Mouse (Mus musculus): ENCODE data around the gene Slc25a35. TPM values are rescaled to one million over a fixed set of nuclear protein-coding genes. Genes with fewer than 3 reads are reported as not detected.
"Not testable (repeated sequence)": the region's sequence is repeated elsewhere in the genome, so short reads cannot be mapped to it uniquely, and the experiment has no call there.

Gene Slc25a35
- total RNA-seq, 2 experiments from 2014 or later: 5.4 to 5.9 TPM

DNA sequence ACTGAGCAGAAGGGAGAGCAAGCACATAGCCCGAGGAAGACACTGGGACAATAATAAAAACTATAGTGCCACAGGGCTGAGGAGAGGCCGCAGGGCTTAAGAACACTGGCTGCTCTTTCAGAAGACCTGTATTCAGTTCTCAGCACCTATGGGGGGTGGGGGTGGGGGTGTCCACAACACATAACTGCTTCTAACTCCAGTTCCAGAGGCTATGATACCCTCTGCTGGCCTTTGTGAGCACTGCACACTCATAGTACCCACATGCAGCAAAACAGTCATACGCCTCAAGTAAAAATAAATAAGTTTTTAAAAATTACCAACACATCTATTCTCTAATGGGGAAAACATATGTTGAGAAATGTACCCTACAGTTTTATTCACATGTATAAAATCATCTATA is 26.4 kb downstream of the Slc25a35 start:
- DNase-seq (ENCODE audit: low spot score in 2 of 2): no peak
- intact Hi-C loops (cut with DNase I): no loop called here

GRCm38 (mm10) chr11:68997080-68997479 is 29.1 kb downstream of the Slc25a35 start:
- intact Hi-C loops (cut with DNase I): no loop called here

GRCm38 (mm10) chr11:69002782-69003181 is 34.9 kb downstream of the Slc25a35 start:
- intact Hi-C loops (cut with DNase I); DNase-seq (ENCODE audit: low spot score in 2 of 2): not testable (repeated sequence)

More at GRCm38 (mm10) chr11:68997080-68997479, 29.1 kb downstream of the Slc25a35 start:
- no peak for DNase-seq (ENCODE audit: low spot score in 2 of 2)

GRCm38 (mm10) chr11:69003592-69003991 is 35.7 kb downstream of the Slc25a35 start:
- intact Hi-C loops (cut with DNase I): no loop called here
- no peak for DNase-seq (ENCODE audit: low spot score in 2 of 2)

DNA sequence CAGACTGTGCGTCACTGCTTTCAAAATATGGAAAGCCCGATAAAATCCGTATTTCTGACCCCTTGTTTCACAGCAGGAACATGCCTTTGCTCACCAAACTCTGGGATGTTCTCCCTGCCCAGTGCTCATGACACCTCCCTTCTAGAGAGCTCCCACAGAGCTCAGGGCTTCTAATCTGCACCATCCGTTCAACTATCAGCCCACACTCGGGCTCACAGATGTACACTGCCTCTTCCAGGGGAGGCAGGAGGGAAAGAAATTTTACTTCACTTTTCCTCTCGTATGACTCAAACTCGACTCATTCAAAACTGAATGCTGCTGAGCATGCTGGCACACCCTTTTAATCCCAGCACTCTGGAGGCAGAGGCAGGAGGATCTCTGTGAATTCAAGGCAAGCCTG is 37.3 kb downstream of the Slc25a35 start:
- intact Hi-C loops (cut with DNase I): no loop called here
- DNase-seq (ENCODE audit: low spot score in 2 of 2): peak in 1 of 2 experiments; percentile 65

- intact Hi-C loops (cut with DNase I); DNase-seq (ENCODE audit: low spot score in 2 of 2): not testable (repeated sequence)
These were observed 38.6 kb downstream of the Slc25a35 start for GRCm38 (mm10) chr11:69006575-69006974.

- intact Hi-C loops (cut with DNase I): no loop called here
- peak; percentile 94 for DNase-seq (ENCODE audit: low spot score in 2 of 2)
These were observed 40.5 kb downstream of the Slc25a35 start, which contains the start of gene Pfas for GRCm38 (mm10) chr11:69008182-69009121. Pfas (minus strand) TSS chr11:69008460.

DNA sequence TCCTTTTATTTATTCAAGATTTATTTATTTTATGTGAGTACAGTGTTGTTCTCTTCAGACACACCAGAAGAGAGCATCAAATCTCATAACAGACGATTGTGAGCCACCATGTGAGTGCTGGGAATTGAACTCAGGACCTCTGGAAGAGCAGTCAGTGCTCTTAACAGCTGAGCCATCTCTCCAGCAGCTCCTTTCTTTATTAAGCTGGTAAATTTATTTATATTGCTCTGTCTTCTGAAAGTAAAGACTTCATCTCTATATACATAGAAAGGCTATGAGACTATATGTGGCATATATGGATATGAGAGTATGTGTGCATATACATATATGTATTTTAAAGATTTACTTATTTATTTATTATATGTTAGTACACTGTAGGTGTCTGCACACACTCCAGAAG is 41.6 kb downstream of the Slc25a35 start:
- intact Hi-C loops (cut with DNase I): no loop called here
- DNase-seq (ENCODE audit: low spot score in 2 of 2): no peak

GRCm38 (mm10) chr11:69010400-69011323 is 42.7 kb downstream of the Slc25a35 start:
- DNase-seq (ENCODE audit: low spot score in 2 of 2): no peak
- intact Hi-C loops (cut with DNase I): no loop called here

DNA sequence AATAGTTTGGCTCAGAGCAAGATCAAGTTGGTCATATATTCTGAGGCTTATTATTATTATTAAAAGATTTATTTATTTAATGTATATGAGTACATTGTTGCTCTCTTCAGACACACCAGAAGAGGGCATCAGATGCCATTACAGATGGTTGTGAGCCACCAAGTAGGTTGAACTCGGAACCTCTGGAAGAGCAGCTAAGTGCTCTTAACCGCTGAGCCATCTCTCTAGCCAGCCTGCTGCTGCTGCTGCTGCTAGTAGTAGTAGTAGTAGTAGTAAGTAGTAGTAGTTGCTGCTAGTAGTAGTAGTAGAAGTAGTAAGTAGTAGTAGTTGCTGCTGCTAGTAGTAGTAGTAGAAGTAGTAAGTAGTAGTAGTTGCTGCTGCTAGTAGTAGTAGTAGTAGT is 43.5 kb downstream of the Slc25a35 start:
- intact Hi-C loops (cut with DNase I): not testable (repeated sequence)

DNA sequence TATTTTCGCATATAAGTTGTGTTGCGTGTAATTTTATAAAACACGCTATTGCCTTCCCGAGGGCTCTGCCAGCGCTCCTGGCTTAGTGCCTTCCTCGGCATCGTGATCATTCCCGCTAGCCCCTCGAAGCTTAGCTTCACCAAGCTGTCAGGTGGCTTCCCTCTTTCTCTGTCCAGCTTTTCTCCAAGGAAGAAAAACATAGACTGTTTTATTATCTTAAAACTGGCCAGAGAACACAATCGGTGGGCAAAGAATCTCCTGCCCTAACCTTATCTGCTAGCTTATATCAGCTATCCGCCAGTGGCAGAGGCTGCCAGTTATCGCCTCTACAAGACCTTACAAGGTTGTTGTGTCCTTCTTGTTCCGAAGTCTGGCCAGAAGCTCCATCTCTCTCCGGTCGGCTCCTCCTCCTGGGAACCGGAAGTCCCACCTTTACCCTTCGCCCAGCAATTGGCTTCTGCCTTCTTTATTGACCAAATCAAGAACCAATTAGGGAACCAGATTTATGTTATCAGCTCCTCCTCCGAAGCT is 44.2 kb downstream of the Slc25a35 start:
- intact Hi-C loops (cut with DNase I): no loop called here
- peak; percentile 85 to 95 for DNase-seq (ENCODE audit: low spot score in 2 of 2)

More for the DNA sequence above, 43.5 kb downstream of the Slc25a35 start:
- not testable (repeated sequence) for DNase-seq (ENCODE audit: low spot score in 2 of 2)

GRCm38 (mm10) chr11:69015644-69016441 is 47.9 kb downstream of the Slc25a35 start, which contains the start of gene Ctc1:
Ctc1 (plus strand) TSS chr11:69015911.
- peak; percentile 90 to 94 for DNase-seq (ENCODE audit: low spot score in 2 of 2)
- intact Hi-C loops (cut with DNase I): loop anchor here (1.0 kb wide), 1 partner anchor 20 kb away; no protein-coding TSS in a partner anchor

DNA sequence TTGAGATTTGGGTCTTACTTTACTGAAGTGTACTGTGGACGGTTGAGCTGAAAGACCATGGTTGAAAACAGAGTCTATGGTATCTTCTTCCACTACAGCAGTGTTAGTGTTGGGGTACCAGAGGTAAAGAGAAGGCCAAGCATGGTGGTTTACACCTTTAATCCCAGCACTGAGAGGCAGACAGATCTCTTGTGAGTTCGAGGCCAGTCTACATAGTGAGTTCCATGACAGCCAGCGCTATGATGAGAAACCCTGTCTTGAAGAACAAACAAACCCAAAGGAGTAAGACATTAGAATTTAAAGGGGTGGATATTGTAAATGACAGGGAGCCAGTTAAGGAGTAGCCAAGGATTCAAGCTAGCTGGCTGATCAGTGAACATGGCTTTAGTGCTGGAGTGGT is 48.8 kb downstream of the Slc25a35 start:
- intact Hi-C loops (cut with DNase I): loop anchor here (1.0 kb wide), 1 partner anchor 20 kb away; no protein-coding TSS in a partner anchor
- DNase-seq (ENCODE audit: low spot score in 2 of 2): no peak

DNA sequence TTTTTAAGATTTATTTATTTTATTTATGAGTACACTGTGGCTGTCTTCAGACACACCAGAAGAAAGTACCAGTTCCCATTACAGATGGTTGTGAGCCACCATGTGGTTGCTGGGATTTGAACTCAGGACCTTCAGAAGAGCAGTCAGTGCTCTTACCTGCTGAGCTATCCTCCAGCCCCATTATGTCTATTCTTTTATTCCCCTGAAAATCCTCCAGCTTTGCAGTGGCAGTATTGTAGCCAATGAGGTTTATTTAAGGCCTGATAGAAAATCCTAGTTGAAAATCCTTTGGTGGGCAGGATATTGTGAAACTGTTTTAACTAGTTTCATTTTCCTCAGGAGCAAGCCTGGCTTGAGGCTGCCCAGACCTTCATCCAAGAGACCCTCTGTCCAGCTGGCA is 52.8 kb downstream of the Slc25a35 start:
- intact Hi-C loops (cut with DNase I): no loop called here

More for the DNA sequence above, 52.8 kb downstream of the Slc25a35 start:
- DNase-seq (ENCODE audit: low spot score in 2 of 2): no peak

Small RNAs within 50 kb of the gene (microRNA-seq; reads per million reads assigned to microRNA genes)
- gene Mir3062: 0.34 to 0.74 reads per million in 2 experiments

Other genes starting within 250 kb of the Slc25a35 start
- 100 to 1,000 TPM; 102 to 121 TPM for gene Ndel1, start 96.3 kb upstream of the Slc25a35 start, total RNA-seq (2021)
- gene Rnf222, start 79.6 kb upstream of the Slc25a35 start, total RNA-seq (2021): not detected
- gene Rpl26, start 66.5 kb upstream of the Slc25a35 start, total RNA-seq (2021): 100 to 1,000 TPM; 679 to 691 TPM
- 1 to 10 TPM in 1 of 2 experiments, not detected in 1; 1.7 TPM for gene Odf4, start 41.0 kb upstream of the Slc25a35 start, total RNA-seq (2021)
- 10 to 100 TPM; 20.7 to 20.9 TPM for gene Arhgef15, start 10.7 kb upstream of the Slc25a35 start, total RNA-seq (2021)
- 10 to 100 TPM; 14.1 to 16.7 TPM for gene Rangrf, start 7.1 kb downstream of the Slc25a35 start, total RNA-seq (2021)
- gene Pfas, start 40.3 kb downstream of the Slc25a35 start, total RNA-seq (2021): 10 to 100 TPM; 17.3 to 18.9 TPM
- 10 to 100 TPM; 35.1 to 35.8 TPM for gene Ctc1, start 47.8 kb downstream of the Slc25a35 start, total RNA-seq (2021)
- gene Aurkb, start 77.5 kb downstream of the Slc25a35 start, total RNA-seq (2021): under 1 TPM; 0.73 to 0.99 TPM
- 10 to 100 TPM; 29.1 to 29.5 TPM for gene Borcs6, start 91.6 kb downstream of the Slc25a35 start, total RNA-seq (2021)
- gene Tmem107, start 102.7 kb downstream of the Slc25a35 start, total RNA-seq (2021): 10 to 100 TPM; 16.9 to 18.2 TPM
- 1,000 to 10,000 TPM; 1,099 to 1,151 TPM for gene Vamp2, start 120.4 kb downstream of the Slc25a35 start, total RNA-seq (2021)
- 100 to 1,000 TPM in 1 of 2 experiments, 10 to 100 TPM in 1; 98.9 to 108 TPM for gene Per1, start 127.1 kb downstream of the Slc25a35 start, total RNA-seq (2021)
- under 1 TPM; 0.39 to 0.48 TPM for gene Hes7, start 152.3 kb downstream of the Slc25a35 start, total RNA-seq (2021)
- 1 to 10 TPM in 1 of 2 experiments, under 1 TPM in 1; 0.44 to 1.1 TPM for gene 9130213A22Rik, start 154.5 kb downstream of the Slc25a35 start, total RNA-seq (2021)
- 1 to 10 TPM; 3.1 to 6.4 TPM for gene Aloxe3, start 157.8 kb downstream of the Slc25a35 start, total RNA-seq (2021)
- 1 to 10 TPM; 3.1 to 6.6 TPM for gene Alox12b, start 188.9 kb downstream of the Slc25a35 start, total RNA-seq (2021)
- gene Alox8, start 229.7 kb downstream of the Slc25a35 start, total RNA-seq (2021): 1 to 10 TPM; 3.6 to 5.1 TPM

All from left cerebral cortex, postnatal 25 days (tissue).